Mouse (Mus musculus) small intestine, adult 2 months (tissue): ENCODE results near the gene Zwilch.

ENCODE experiments used
- CTCF ChIP-seq: fragments of 200-500 bp; IDR thresholded peaks from 2 replicates; pipeline ENCODE4 v1.5.1; 2012; ENCODE audit warnings: low read depth, mild to moderate bottlenecking, control low read depth, inconsistent platforms, low read length, moderate library complexity, mixed read lengths; ENCODE audit not compliant: insufficient replicate concordance, insufficient read length; ENCODE audit errors: extremely low read depth
- POLR2A ChIP-seq: fragments of 200-500 bp; IDR thresholded peaks from 2 replicates; pipeline ENCODE4 v1.6.1; 2012; ENCODE audit warnings: low read depth, mild to moderate bottlenecking, control low read depth, inconsistent platforms, low read length, moderate library complexity

DNA sequence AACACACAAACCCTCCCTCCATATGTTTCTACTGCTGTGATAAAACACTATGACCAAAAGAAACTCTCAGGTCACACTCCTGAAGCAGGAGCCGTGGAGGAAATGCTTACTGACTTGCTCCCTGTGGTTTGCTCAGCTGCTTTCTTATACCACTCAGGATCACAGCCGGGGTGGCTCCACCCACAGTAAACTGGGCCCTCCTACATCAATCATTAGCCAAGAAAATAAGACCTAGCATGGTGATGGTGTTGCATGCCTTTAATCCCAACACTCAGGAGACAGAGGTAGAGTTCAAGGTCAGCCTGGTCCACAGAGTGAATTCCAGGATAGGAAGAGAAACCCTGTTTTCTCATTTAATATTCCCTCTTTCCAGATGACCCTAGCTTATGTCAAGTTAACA, 27.0 kb upstream of the Zwilch start:
- TF ChIP-seq CTCF (no peak), POLR2A (no peak; the same call in 1 of the 2 replicates)
